In the genomic region with DNA sequence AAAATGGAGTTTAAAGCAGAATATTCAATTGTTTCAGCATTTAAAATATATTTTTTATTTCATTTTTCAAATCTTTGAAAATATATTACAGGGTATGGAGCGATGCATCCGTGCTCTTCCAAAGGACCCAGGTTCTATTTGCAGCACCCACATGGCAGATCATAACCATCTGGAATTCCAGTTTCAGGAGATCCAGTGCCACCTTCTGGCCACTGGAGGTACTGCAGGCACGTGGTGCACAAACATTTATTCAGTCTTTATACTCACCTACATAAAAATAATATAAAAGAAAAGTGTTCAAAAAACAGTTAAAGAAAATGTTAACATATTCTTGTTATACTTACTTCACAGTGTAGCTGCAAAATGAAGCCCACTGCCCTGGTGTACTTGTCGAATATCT, we compare ENCODE assay signal across 18 mouse cellular contexts. TPM values are rescaled to one million over a fixed set of nuclear protein-coding genes. Genes with fewer than 3 reads are reported as not detected.
DNase-seq lines count a peak whose midpoint lies in the region; TF ChIP-seq lines count a peak whose summit lies in the region.
"Had no signal": no experiment of that assay in that cellular context is flagged by ENCODE, and none has a peak within 500 bp of the region (broad histone marks: within the 10 kb centered on the region; RNA-seq: fewer than 3 reads in every experiment).

No protein-coding gene starts in this region.

- TF ChIP-seq CTCF in left cerebral cortex, adult 2 months (IDR thresholded peaks at IDR 0.05): peak; percentile 56
- peak; percentile 67 for TF ChIP-seq CTCF in bone marrow, adult 2 months (IDR thresholded peaks at IDR 0.05; ENCODE audit: control insufficient read depth, insufficient read depth, low read length)

- 70% methylated on average over 4 of the region's 4 CpGs for WGBS in bone marrow, adult 2 months

- no peak for DNase-seq in left cerebral cortex, adult 2 months (ENCODE audit: extremely low spot score in 1 of 2, low spot score in 2 of 2)
- no peak for DNase-seq in left cerebral cortex, adult 18-20 months (ENCODE audit: low spot score in 2 of 2)
- peak; percentile 26 for DNase-seq in 416B (ENCODE audit: low read depth)
- DNase-seq in B cell, adult 2 months: peak; percentile 56 to 61
- no peak for DNase-seq in gastrocnemius, postnatal 4 days (ENCODE audit: low spot score in 2 of 2)
- no peak for DNase-seq in left cerebral cortex, postnatal 14 days (ENCODE audit: low spot score in 2 of 2)
- DNase-seq: adrenal gland, postnatal 25 days; cerebellum, adult 18-20 months; gastrocnemius, postnatal 14 days; right cerebral cortex, adult 18-20 months had no signal

- TF ChIP-seq POLR2A in bone marrow, adult 2 months (IDR thresholded peaks at IDR 0.05; ENCODE audit: borderline replicate concordance, control insufficient read depth, low read depth, low read length): no peak

- no peak overlapping the region for H3K4me3 ChIP-seq in left cerebral cortex, adult 2 months
- no peak overlapping the region for H3K4me3 ChIP-seq in bone marrow, adult 2 months (replicated peaks; ENCODE audit: control insufficient read depth, low read depth, low read length)
- H3K4me3 ChIP-seq: embryonic facial prominence, embryonic 10.5 days; forebrain, embryonic 10.5 days; intestine, embryonic 15.5 days; lung, embryonic 15.5 days; midbrain, embryonic 13.5 days; neural tube, embryonic 12.5 days had no signal

- H3K27ac ChIP-seq in left cerebral cortex, adult 2 months: no peak overlapping the region
- no peak overlapping the region for H3K27ac ChIP-seq in bone marrow, adult 2 months (ENCODE audit: control insufficient read depth, insufficient read depth, low read depth, low read length, poor library complexity)
- H3K27ac ChIP-seq: embryonic facial prominence, embryonic 10.5 days; forebrain, embryonic 10.5 days; intestine, embryonic 15.5 days; lung, embryonic 15.5 days; midbrain, embryonic 13.5 days; neural tube, embryonic 12.5 days had no signal

- H3K4me1 ChIP-seq in bone marrow, adult 2 months (ENCODE audit: control insufficient read depth, insufficient read depth, low read length): peaks cover 9% of the 10 kb centered on the region

- intact Hi-C loops in left cerebral cortex, adult 2 months (cut with DNase I): no loop called here
- intact Hi-C loops in left cerebral cortex, postnatal 14 days (cut with DNase I): no loop called here

RNA-seq across cellular contexts. Expression of a gene that starts 2.6 kb away (rescaled TPM):
- total RNA-seq in left cerebral cortex, adult 2 months (2021): 1 to 10 TPM; 4.5 to 5.2 TPM
- total RNA-seq in left cerebral cortex, adult 18-20 months (2021): 1 to 10 TPM; 2.9 to 4.2 TPM
- 0.47 and 5.2 TPM in 2 replicates for polyA plus RNA-seq in bone marrow, adult 2 months (2011; ENCODE audit: insufficient read depth, insufficient read length, low replicate concordance, missing spikeins)
- total RNA-seq in gastrocnemius, postnatal 4 days (2021): 1 to 10 TPM; 1.3 to 1.8 TPM
- 1 to 10 TPM; 3.6 to 3.7 TPM for total RNA-seq in left cerebral cortex, postnatal 14 days (2021)

RNA-seq across cellular contexts. Expression of a gene that starts 18.2 kb away (rescaled TPM):
- total RNA-seq in left cerebral cortex, adult 2 months (2021): 10 to 100 TPM in 1 of 2 experiments, 1 to 10 TPM in 1; 9.3 to 12.4 TPM
- total RNA-seq in left cerebral cortex, adult 18-20 months (2021): 10 to 100 TPM in 1 of 2 experiments, 1 to 10 TPM in 1; 8.2 to 12.3 TPM
- 66.2 and 153 TPM in 2 replicates for polyA plus RNA-seq in bone marrow, adult 2 months (2011; ENCODE audit: insufficient read depth, insufficient read length, low replicate concordance, missing spikeins)
- 100 to 1,000 TPM; 146 to 158 TPM for total RNA-seq in gastrocnemius, postnatal 4 days (2021)
- 10 to 100 TPM; 12.3 to 15.1 TPM for total RNA-seq in left cerebral cortex, postnatal 14 days (2021)

RNA-seq across cellular contexts. Expression of a gene that starts 36.4 kb away (rescaled TPM):
- 10 to 100 TPM; 12.5 to 12.8 TPM for total RNA-seq in left cerebral cortex, adult 2 months (2021)
- total RNA-seq in left cerebral cortex, adult 18-20 months (2021): 1 to 10 TPM; 6.3 to 7.0 TPM
- polyA plus RNA-seq in bone marrow, adult 2 months (2011; ENCODE audit: insufficient read depth, insufficient read length, low replicate concordance, missing spikeins): 3.1 and 3.7 TPM in 2 replicates
- 1 to 10 TPM; 1.7 to 2.3 TPM for total RNA-seq in gastrocnemius, postnatal 4 days (2021)
- 10 to 100 TPM; 10.9 to 15.2 TPM for total RNA-seq in left cerebral cortex, postnatal 14 days (2021)

RNA-seq across cellular contexts. Expression of a gene that starts 37.7 kb away (rescaled TPM):
- under 1 TPM; 0.23 to 0.26 TPM for total RNA-seq in left cerebral cortex, adult 2 months (2021)
- under 1 TPM; 0.21 to 0.23 TPM for total RNA-seq in left cerebral cortex, adult 18-20 months (2021)
- polyA plus RNA-seq in bone marrow, adult 2 months (2011; ENCODE audit: insufficient read depth, insufficient read length, low replicate concordance, missing spikeins): not detected in 2 replicates
- not detected for total RNA-seq in gastrocnemius, postnatal 4 days (2021)
- under 1 TPM in 1 of 2 experiments, not detected in 1; 0.95 TPM for total RNA-seq in left cerebral cortex, postnatal 14 days (2021)
- total RNA-seq: gastrocnemius, postnatal 14 days; heart, postnatal 25 days had no signal
- polyA plus RNA-seq: forebrain, embryonic 10.5 days had no signal

RNA-seq across cellular contexts. Expression of a gene that starts 42.9 kb away (rescaled TPM):
- total RNA-seq in left cerebral cortex, adult 2 months (2021): under 1 TPM; 0.70 to 0.79 TPM
- total RNA-seq in left cerebral cortex, adult 18-20 months (2021): 1 to 10 TPM in 1 of 2 experiments, under 1 TPM in 1; 0.61 to 1.0 TPM
- 1.7 and 5.4 TPM in 2 replicates for polyA plus RNA-seq in bone marrow, adult 2 months (2011; ENCODE audit: insufficient read depth, insufficient read length, low replicate concordance, missing spikeins)
- under 1 TPM; 0.47 to 0.56 TPM for total RNA-seq in gastrocnemius, postnatal 4 days (2021)
- under 1 TPM; 0.53 to 0.93 TPM for total RNA-seq in left cerebral cortex, postnatal 14 days (2021)
- polyA plus RNA-seq: embryonic facial prominence, embryonic 10.5 days; forebrain, embryonic 10.5 days had no signal

Comparison
In these comparisons a context has a peak if more than half of its experiments do, and no peak if none do; other contexts are left out.
1. DNase-seq: peak in 416B (single experiment) and B cell, adult 2 months (2 of 2); none in left cerebral cortex, adult 2 months (0 of 2), left cerebral cortex, adult 18-20 months (0 of 2), gastrocnemius, postnatal 4 days (0 of 2) and left cerebral cortex, postnatal 14 days (0 of 2).
2. RNA of a gene that starts 18.2 kb away (total RNA-seq): 146 to 158 TPM in gastrocnemius, postnatal 4 days; 12.3 to 15.1 TPM in left cerebral cortex, postnatal 14 days, 9.3 to 12.4 TPM in left cerebral cortex, adult 2 months and 8.2 to 12.3 TPM in left cerebral cortex, adult 18-20 months; every median in the first group is over 4 times any median in the second.